Mouse (Mus musculus) kidney, embryonic 15.5 days (tissue): ENCODE measurements around the gene Grik3. TPM values are rescaled to one million over a fixed set of nuclear protein-coding genes. Genes with fewer than 3 reads are reported as not detected.

Experiments used
- ATAC-seq: fragments of 200-750 bp; cut with Nextera tagmentation; replicated peaks from 2 replicates; pipeline ENCODE4 v1.8.0; 2017; ENCODE audit warnings: moderate TSS enrichment; ENCODE audit not compliant: low FRiP score
- H3K27ac ChIP-seq: fragments of 300-500 bp; sonication (generic); 2 replicates; pipeline ENCODE4 v1.5.1; 2015; ENCODE audit warnings: mild to moderate bottlenecking, inconsistent platforms
- H3K27me3 ChIP-seq: fragments of 300-500 bp; sonication (generic); 2 replicates; pipeline ENCODE4 v1.6.1; 2015; ENCODE audit warnings: inconsistent platforms
- H3K36me3 ChIP-seq: fragments of 300-500 bp; sonication (generic); 2 replicates; pipeline ENCODE4 v1.6.1; 2015; ENCODE audit warnings: inconsistent platforms
- H3K4me1 ChIP-seq: fragments of 300-500 bp; sonication (generic); 2 replicates; pipeline ENCODE4 v1.6.1; 2015; ENCODE audit warnings: inconsistent platforms
- H3K4me2 ChIP-seq: fragments of 300-500 bp; sonication (generic); 2 replicates; pipeline ENCODE4 v1.6.1; 2015; ENCODE audit warnings: moderate library complexity, mild to moderate bottlenecking, inconsistent platforms
- H3K4me3 ChIP-seq: fragments of 300-500 bp; sonication (generic); replicated peaks from 2 replicates; pipeline ENCODE4 v1.5.1; 2015; ENCODE audit warnings: mild to moderate bottlenecking, inconsistent platforms
- H3K9ac ChIP-seq: fragments of 300-500 bp; sonication (generic); 2 replicates; pipeline ENCODE4 v1.6.1; 2015; ENCODE audit warnings: mild to moderate bottlenecking, inconsistent platforms
- H3K9me3 ChIP-seq: fragments of 300-500 bp; sonication (generic); replicated peaks from 2 replicates; pipeline ENCODE4 v1.6.1; 2016; ENCODE audit warnings: inconsistent platforms
- WGBS: fragments of 180-500 bp; shearing (Covaris S2); methylation state at CpG from one replicate; pipeline ENCODE4 v1.1.7; 2015; ENCODE audit warnings: mixed read lengths; 5-methylcytosine and 5-hydroxymethylcytosine counted together
- polyA plus RNA-seq: library from polyadenylated mRNA; unstranded; fragments of >200 nt; fragmentation: Nextera tagmentation; extraction: Ambion mirVana; gene quantifications from 2 replicates; pipeline ENCODE4 v1.2.1, GENCODE M21; 2015

Grik3 gene
- polyA plus RNA-seq, 1 experiment from 2014 or later, result 0.05 TPM

DNA sequence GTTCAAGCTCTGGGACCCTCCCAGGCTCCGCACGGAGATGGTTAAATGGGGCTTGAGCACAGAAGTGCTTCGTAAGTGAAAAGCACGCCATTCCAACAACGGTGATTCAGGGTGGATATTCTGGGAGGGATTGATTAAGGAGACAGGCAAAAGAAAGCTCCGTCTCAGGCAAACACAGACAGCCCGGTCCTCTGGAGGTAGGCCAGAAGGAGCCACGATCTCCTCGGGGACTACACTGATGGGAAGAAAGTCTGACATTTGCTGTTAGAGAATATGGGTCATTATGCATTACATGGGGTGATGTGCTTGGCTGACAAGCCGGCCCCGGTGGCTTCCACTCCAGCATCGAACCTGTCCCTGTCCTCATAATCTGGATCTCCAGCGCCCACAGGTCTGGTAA lies 146.9 kb downstream of the Grik3 start:
- no peak overlapping the region for H3K4me2 ChIP-seq
- WGBS, result 81% methylated on average over 13 of the region's 13 CpGs
- H3K36me3 ChIP-seq, result no peaks in the 10 kb centered on the region
- peaks cover 58% of the 10 kb centered on the region for H3K4me1 ChIP-seq
- H3K27me3 ChIP-seq, result peaks cover 3% of the 10 kb centered on the region; the same call in 1 of the 2 replicates
- H3K27ac ChIP-seq, result no peak overlapping the region
- no peak overlapping the region for H3K9ac ChIP-seq
- ATAC-seq, result no peak
- H3K9me3 ChIP-seq, result no peaks in the 10 kb centered on the region
- H3K4me3 ChIP-seq, result no peak overlapping the region

GRCm38 (mm10) chr4:125640520-125640919 lies 150.0 kb downstream of the Grik3 start:
- H3K4me3 ChIP-seq, result no peak overlapping the region
- 50% methylated on average over 9 of the region's 9 CpGs for WGBS

GRCm38 (mm10) chr4:125640921-125641663 lies 150.6 kb downstream of the Grik3 start:
- Histone ChIP-seq H3K27me3 (peaks cover 3% of the 10 kb centered on the region; the same call in 1 of the 2 replicates), H3K36me3 (no peaks in the 10 kb centered on the region), H3K27ac (0 out of 2 replicates have a peak overlapping the region, but pooled peaks have one; percentile 27), H3K9ac (no peak overlapping the region), H3K9me3 (no peaks in the 10 kb centered on the region), H3K4me1 (peaks cover 44% of the 10 kb centered on the region), H3K4me2 (no peak overlapping the region), H3K4me3 (no peak overlapping the region)
- 64% methylated on average over 15 of the region's 15 CpGs for WGBS
- ATAC-seq, result peak; percentile 52; the same call in 1 of the 2 replicates

More at GRCm38 (mm10) chr4:125640520-125640919, 150.0 kb downstream of the Grik3 start:
- Histone ChIP-seq H3K9ac (no peak overlapping the region), H3K27ac (0 out of 2 replicates have a peak overlapping the region, but pooled peaks have one; percentile 27), H3K27me3 (peaks cover 3% of the 10 kb centered on the region; the same call in 1 of the 2 replicates), H3K9me3 (no peaks in the 10 kb centered on the region), H3K36me3 (no peaks in the 10 kb centered on the region), H3K4me1 (peaks cover 46% of the 10 kb centered on the region), H3K4me2 (no peak overlapping the region)
- ATAC-seq, result no peak

DNA sequence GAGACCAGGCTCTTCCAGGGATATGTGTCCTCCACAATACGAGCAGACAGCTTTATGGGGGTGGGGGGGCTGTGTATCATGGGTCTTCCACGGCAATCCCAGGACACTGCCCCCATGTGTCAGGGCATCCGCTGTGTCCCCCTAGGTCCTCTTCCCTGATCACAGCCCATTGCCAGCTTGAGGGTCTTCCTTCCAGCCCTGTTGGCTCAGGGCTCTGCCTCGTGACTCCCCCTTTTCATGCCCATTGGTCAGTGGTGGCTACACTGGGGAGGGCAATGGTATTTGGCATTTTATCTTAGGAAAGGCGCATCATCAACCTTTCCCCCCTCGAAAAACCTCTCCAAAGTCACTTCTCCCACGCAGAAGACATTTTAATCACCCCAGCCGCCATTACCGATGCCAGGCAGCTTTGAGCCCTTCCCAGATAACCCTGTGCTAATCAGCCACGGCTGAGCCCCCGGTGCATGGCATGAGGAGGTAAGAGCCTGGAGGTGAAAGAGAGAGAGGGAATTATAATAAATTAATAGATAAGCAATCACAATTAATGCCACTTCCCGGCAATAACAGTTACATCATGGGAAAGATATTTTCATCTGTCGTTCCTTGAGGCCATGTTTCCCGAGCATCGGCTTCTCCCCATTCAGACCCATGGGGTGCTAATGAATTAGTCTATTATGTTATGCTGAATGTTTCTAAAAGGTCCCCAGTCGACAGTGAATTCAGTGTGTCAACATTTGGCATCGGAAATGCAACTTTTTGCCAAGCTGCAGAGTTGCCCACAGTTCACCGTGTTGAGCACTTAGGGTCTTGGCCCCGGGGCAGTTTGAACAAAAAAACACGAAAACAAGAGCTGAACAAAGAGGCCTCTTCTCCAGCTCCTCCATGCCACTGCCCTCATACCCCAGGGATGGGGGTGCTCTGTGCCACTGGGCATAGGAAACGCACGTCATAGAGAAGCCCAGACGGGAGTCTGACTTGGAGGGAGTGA lies 154.4 kb downstream of the Grik3 start:
- Histone ChIP-seq H3K4me3 (no peak overlapping the region), H3K4me1 (peaks cover 22% of the 10 kb centered on the region), H3K36me3 (no peaks in the 10 kb centered on the region), H3K27me3 (0 out of 2 replicates have a peak, but pooled peaks cover 5% of the 10 kb centered on the region), H3K4me2 (no peak overlapping the region), H3K9ac (no peak overlapping the region), H3K9me3 (no peaks in the 10 kb centered on the region), H3K27ac (no peak overlapping the region)
- ATAC-seq, result no peak
- 72% methylated on average over 23 of the region's 23 CpGs for WGBS

GRCm38 (mm10) chr4:125651676-125652246 lies 161.3 kb downstream of the Grik3 start:
- peaks cover 27% of the 10 kb centered on the region for H3K4me1 ChIP-seq
- H3K9ac ChIP-seq, result no peak overlapping the region
- no peak overlapping the region for H3K27ac ChIP-seq
- H3K4me2 ChIP-seq, result peak overlapping the region; percentile 27
- H3K27me3 ChIP-seq, result 0 out of 2 replicates have a peak, but pooled peaks cover 7% of the 10 kb centered on the region
- WGBS, result 38% methylated on average over 24 of the region's 24 CpGs
- no peaks in the 10 kb centered on the region for H3K36me3 ChIP-seq
- ATAC-seq, result peak; percentile 81
- no peak overlapping the region for H3K4me3 ChIP-seq
- no peaks in the 10 kb centered on the region for H3K9me3 ChIP-seq

- Histone ChIP-seq H3K9ac (no peak overlapping the region), H3K4me1 (peaks cover 27% of the 10 kb centered on the region), H3K9me3 (no peaks in the 10 kb centered on the region), H3K27me3 (0 out of 2 replicates have a peak, but pooled peaks cover 2% of the 10 kb centered on the region), H3K4me2 (no peak overlapping the region), H3K36me3 (no peaks in the 10 kb centered on the region), H3K4me3 (no peak overlapping the region), H3K27ac (no peak overlapping the region)
- 59% methylated on average over 19 of the region's 19 CpGs for whole genome bisulfite sequencing
- no peak for ATAC-seq
Measured at GRCm38 (mm10) chr4:125656031-125656430, 165.5 kb downstream of the Grik3 start.

- 62% methylated on average over 8 of the region's 8 CpGs for WGBS
- H3K36me3 ChIP-seq, result no peaks in the 10 kb centered on the region
- H3K27ac ChIP-seq, result no peak overlapping the region
- no peaks in the 10 kb centered on the region for H3K9me3 ChIP-seq
- H3K4me3 ChIP-seq, result no peak overlapping the region
- H3K4me2 ChIP-seq, result no peak overlapping the region
- peaks cover 10% of the 10 kb centered on the region for H3K4me1 ChIP-seq
- no peak overlapping the region for H3K9ac ChIP-seq
- ATAC-seq, result no peak
- H3K27me3 ChIP-seq, result 0 out of 2 replicates have a peak, but pooled peaks cover 2% of the 10 kb centered on the region
Measured at GRCm38 (mm10) chr4:125658376-125658775, 167.9 kb downstream of the Grik3 start.

DNA sequence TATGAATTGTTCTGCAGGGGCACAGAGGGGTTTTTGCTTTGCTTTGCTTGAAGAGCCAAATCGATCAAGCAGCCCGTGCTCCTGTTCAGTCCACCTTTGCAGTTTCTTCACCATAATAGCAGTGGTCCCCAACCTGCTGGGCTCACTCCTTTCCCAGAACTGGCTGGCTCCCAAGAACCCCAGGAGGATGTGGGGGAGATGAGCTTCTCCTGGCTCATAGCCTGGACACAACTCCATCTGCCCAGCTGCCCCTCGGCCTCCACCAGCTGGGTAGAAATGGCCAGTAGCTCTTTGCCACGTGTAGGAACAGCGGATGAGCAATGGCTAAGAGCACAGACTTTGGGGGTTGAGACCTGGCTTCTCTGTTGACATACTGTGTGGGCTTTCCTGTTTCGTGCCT lies 171.5 kb downstream of the Grik3 start:
- Histone ChIP-seq H3K4me1 (no peaks in the 10 kb centered on the region), H3K27ac (no peak overlapping the region), H3K4me3 (no peak overlapping the region), H3K27me3 (no peaks in the 10 kb centered on the region), H3K36me3 (no peaks in the 10 kb centered on the region), H3K9ac (no peak overlapping the region), H3K4me2 (no peak overlapping the region), H3K9me3 (no peaks in the 10 kb centered on the region)
- WGBS, result 82% methylated on average over 6 of the region's 6 CpGs
- no peak for ATAC-seq

GRCm38 (mm10) chr4:125663262-125663661 lies 172.8 kb downstream of the Grik3 start:
- H3K27me3 ChIP-seq, result no peaks in the 10 kb centered on the region
- H3K4me2 ChIP-seq, result no peak overlapping the region
- H3K36me3 ChIP-seq, result no peaks in the 10 kb centered on the region
- H3K27ac ChIP-seq, result no peak overlapping the region
- H3K9ac ChIP-seq, result no peak overlapping the region
- WGBS, result 71% methylated on average over 8 of the region's 8 CpGs
- H3K4me3 ChIP-seq, result no peak overlapping the region
- H3K4me1 ChIP-seq, result no peaks in the 10 kb centered on the region
- no peaks in the 10 kb centered on the region for H3K9me3 ChIP-seq
- ATAC-seq, result no peak

DNA sequence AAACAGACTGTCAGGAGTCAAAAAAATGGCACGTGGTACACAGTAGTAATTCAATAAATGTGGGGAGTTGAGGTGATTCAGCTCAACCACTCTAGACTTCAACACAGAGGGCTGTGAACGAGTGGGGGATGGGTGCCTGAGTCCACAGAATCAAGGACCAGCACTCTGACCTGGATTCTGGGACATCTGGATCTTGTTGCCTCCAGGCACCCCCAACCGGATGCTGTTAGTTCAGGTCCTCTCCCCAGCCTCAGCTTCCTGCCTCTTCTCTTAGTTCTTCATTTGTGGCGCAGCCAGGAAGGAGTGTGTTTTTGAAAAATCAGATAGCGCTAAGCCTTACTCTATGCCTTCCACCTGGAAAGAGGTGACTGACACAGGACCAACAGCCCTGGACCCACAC lies 175.5 kb downstream of the Grik3 start:
- Histone ChIP-seq H3K4me3 (no peak overlapping the region), H3K9me3 (no peaks in the 10 kb centered on the region), H3K27ac (no peak overlapping the region), H3K36me3 (no peaks in the 10 kb centered on the region), H3K27me3 (no peaks in the 10 kb centered on the region), H3K9ac (no peak overlapping the region), H3K4me2 (no peak overlapping the region), H3K4me1 (no peaks in the 10 kb centered on the region)
- ATAC-seq, result no peak
- 78% methylated on average over 5 of the region's 5 CpGs for WGBS

DNA sequence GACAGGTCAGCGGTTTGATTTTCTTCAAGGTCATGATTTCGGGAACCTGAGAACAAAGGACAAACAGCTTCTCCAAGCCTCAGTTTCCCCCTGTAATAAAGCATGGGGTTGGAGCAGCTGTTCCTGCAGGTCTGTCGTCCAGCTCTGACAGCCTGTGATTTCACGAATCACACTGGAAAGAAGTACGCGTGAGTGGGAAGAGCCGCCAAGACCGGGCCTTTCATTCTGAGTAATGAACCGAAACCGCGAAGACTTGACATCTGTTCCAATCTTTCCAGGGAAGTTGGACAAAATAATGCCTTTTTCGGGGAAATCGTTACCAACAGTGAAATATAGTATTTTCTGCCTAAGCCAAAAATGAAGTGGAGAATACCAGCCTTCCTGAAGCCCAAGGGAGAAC lies 191.5 kb downstream of the Grik3 start:
- ATAC-seq, result no peak
- no peak overlapping the region for H3K9ac ChIP-seq
- no peak overlapping the region for H3K27ac ChIP-seq
- H3K4me1 ChIP-seq, result no peaks in the 10 kb centered on the region
- H3K4me2 ChIP-seq, result no peak overlapping the region
- H3K36me3 ChIP-seq, result no peaks in the 10 kb centered on the region
- WGBS, result 65% methylated on average over 13 of the region's 13 CpGs
- H3K27me3 ChIP-seq, result no peaks in the 10 kb centered on the region
- H3K9me3 ChIP-seq, result no peaks in the 10 kb centered on the region
- no peak overlapping the region for H3K4me3 ChIP-seq
